Mouse (Mus musculus): Measurements from ENCODE around the gene Cfap69. TPM values are rescaled to one million over a fixed set of nuclear protein-coding genes. Genes with fewer than 3 reads are reported as not detected.
A peak's percentile ranks its signal among the peaks of the same experiment; 100 is the strongest.

Cfap69 gene
- total and polyA plus RNA-seq, 2 experiments, result 0.05 to 1.0 TPM

- Histone ChIP-seq H3K4me3 (ENCODE audit: insufficient read depth, low read depth, low read length) (no peak overlapping the region), H3K27ac (replicated peaks; ENCODE audit: insufficient read depth, low read depth, low read length) (no peak overlapping the region), H3K27me3 (ENCODE audit: control insufficient read depth, insufficient read depth, low read length) (no peaks in the 10 kb centered on the region), H3K9ac (ENCODE audit: low read depth, low read length) (no peak overlapping the region), H3K4me1 (ENCODE audit: control insufficient read depth, insufficient read depth, low read length) (no peaks in the 10 kb centered on the region), H3K36me3 (ENCODE audit: control insufficient read depth, insufficient read depth, low read length) (peaks cover 2% of the 10 kb centered on the region), H3K79me2 (ENCODE audit: control insufficient read depth, insufficient read depth, low read length) (no peaks in the 10 kb centered on the region)
- WGBS, result 90% methylated on average over 3 of the region's 3 CpGs
- TF ChIP-seq CTCF (IDR thresholded peaks at IDR 0.05; ENCODE audit: low read depth, low read length), result no peak
- TF ChIP-seq POLR2A (IDR thresholded peaks at IDR 0.05; ENCODE audit: extremely low read depth, insufficient read depth, low read length), result no peak
- no peak for DNase-seq (ENCODE audit: extremely low read depth, low read depth, low spot score)
These were observed 12.0 kb upstream of the Cfap69 start for GRCm38 (mm10) chr5:5676082-5676481.

GRCm38 (mm10) chr5:5668920-5669319 lies 4.9 kb upstream of the Cfap69 start:
- 79% methylated on average over 7 of the region's 7 CpGs for WGBS
- no peak overlapping the region for H3K9ac ChIP-seq (ENCODE audit: low read depth, low read length)
- no peak overlapping the region for H3K27ac ChIP-seq (replicated peaks; ENCODE audit: insufficient read depth, low read depth, low read length)
- H3K79me2 ChIP-seq (ENCODE audit: control insufficient read depth, insufficient read depth, low read length), result no peaks in the 10 kb centered on the region
- H3K36me3 ChIP-seq (ENCODE audit: control insufficient read depth, insufficient read depth, low read length), result no peaks in the 10 kb centered on the region; the same call in 1 of the 2 replicates
- DNase-seq (ENCODE audit: extremely low read depth, low read depth, low spot score), result no peak
- H3K4me1 ChIP-seq (ENCODE audit: control insufficient read depth, insufficient read depth, low read length), result peaks cover under 1% of the 10 kb centered on the region
- no peak overlapping the region for H3K4me3 ChIP-seq (ENCODE audit: insufficient read depth, low read depth, low read length)
- H3K27me3 ChIP-seq (ENCODE audit: control insufficient read depth, insufficient read depth, low read length), result peaks cover under 1% of the 10 kb centered on the region
- TF ChIP-seq CTCF (IDR thresholded peaks at IDR 0.05; ENCODE audit: low read depth, low read length) (no peak), POLR2A (IDR thresholded peaks at IDR 0.05; ENCODE audit: extremely low read depth, insufficient read depth, low read length) (no peak)

GRCm38 (mm10) chr5:5664371-5664926 lies 410 bp upstream of the Cfap69 start:
- Histone ChIP-seq H3K9ac (ENCODE audit: low read depth, low read length) (no peak overlapping the region), H3K36me3 (ENCODE audit: control insufficient read depth, insufficient read depth, low read length) (no peaks in the 10 kb centered on the region), H3K27me3 (ENCODE audit: control insufficient read depth, insufficient read depth, low read length) (peaks cover 4% of the 10 kb centered on the region), H3K4me1 (ENCODE audit: control insufficient read depth, insufficient read depth, low read length) (peaks cover 4% of the 10 kb centered on the region), H3K79me2 (ENCODE audit: control insufficient read depth, insufficient read depth, low read length) (no peaks in the 10 kb centered on the region), H3K27ac (replicated peaks; ENCODE audit: insufficient read depth, low read depth, low read length) (no peak overlapping the region), H3K4me3 (ENCODE audit: insufficient read depth, low read depth, low read length) (peak overlapping the region; percentile 69; the same call in 1 of the 2 replicates)
- DNase-seq (ENCODE audit: extremely low read depth, low read depth, low spot score), result no peak
- WGBS, result 75% methylated on average over 6 of the region's 6 CpGs
- no peak for TF ChIP-seq CTCF (IDR thresholded peaks at IDR 0.05; ENCODE audit: low read depth, low read length)
- TF ChIP-seq POLR2A (IDR thresholded peaks at IDR 0.05; ENCODE audit: extremely low read depth, insufficient read depth, low read length), result no peak

GRCm38 (mm10) chr5:5663057-5663456 lies 982 bp downstream of the Cfap69 start:
- DNase-seq (ENCODE audit: extremely low read depth, low read depth, low spot score), result no peak
- H3K4me1 ChIP-seq (ENCODE audit: control insufficient read depth, insufficient read depth, low read length), result peaks cover 4% of the 10 kb centered on the region
- no peak overlapping the region for H3K27ac ChIP-seq (replicated peaks; ENCODE audit: insufficient read depth, low read depth, low read length)

GRCm38 (mm10) chr5:5658680-5659079 lies 5.4 kb downstream of the Cfap69 start:
- 60% methylated on average over 2 of the region's 2 CpGs for WGBS
- Histone ChIP-seq H3K9ac (ENCODE audit: low read depth, low read length) (no peak overlapping the region), H3K4me3 (ENCODE audit: insufficient read depth, low read depth, low read length) (no peak overlapping the region), H3K36me3 (ENCODE audit: control insufficient read depth, insufficient read depth, low read length) (no peaks in the 10 kb centered on the region), H3K79me2 (ENCODE audit: control insufficient read depth, insufficient read depth, low read length) (no peaks in the 10 kb centered on the region), H3K4me1 (ENCODE audit: control insufficient read depth, insufficient read depth, low read length) (0 out of 2 replicates have a peak, but pooled peaks cover 1% of the 10 kb centered on the region), H3K27ac (replicated peaks; ENCODE audit: insufficient read depth, low read depth, low read length) (no peak overlapping the region), H3K27me3 (ENCODE audit: control insufficient read depth, insufficient read depth, low read length) (peaks cover under 1% of the 10 kb centered on the region)
- TF ChIP-seq CTCF (IDR thresholded peaks at IDR 0.05; ENCODE audit: low read depth, low read length) (no peak), POLR2A (IDR thresholded peaks at IDR 0.05; ENCODE audit: extremely low read depth, insufficient read depth, low read length) (no peak)
- no peak for DNase-seq (ENCODE audit: extremely low read depth, low read depth, low spot score)

More at GRCm38 (mm10) chr5:5663057-5663456, 982 bp downstream of the Cfap69 start:
- Histone ChIP-seq H3K79me2 (ENCODE audit: control insufficient read depth, insufficient read depth, low read length) (no peaks in the 10 kb centered on the region), H3K9ac (ENCODE audit: low read depth, low read length) (no peak overlapping the region), H3K4me3 (ENCODE audit: insufficient read depth, low read depth, low read length) (no peak overlapping the region), H3K27me3 (ENCODE audit: control insufficient read depth, insufficient read depth, low read length) (peaks cover 4% of the 10 kb centered on the region), H3K36me3 (ENCODE audit: control insufficient read depth, insufficient read depth, low read length) (no peaks in the 10 kb centered on the region)
- TF ChIP-seq CTCF (IDR thresholded peaks at IDR 0.05; ENCODE audit: low read depth, low read length) (no peak), POLR2A (IDR thresholded peaks at IDR 0.05; ENCODE audit: extremely low read depth, insufficient read depth, low read length) (no peak)
- WGBS, result 59% methylated on average over 6 of the region's 6 CpGs

- Histone ChIP-seq H3K9ac (ENCODE audit: low read depth, low read length) (no peak overlapping the region), H3K36me3 (ENCODE audit: control insufficient read depth, insufficient read depth, low read length) (no peaks in the 10 kb centered on the region), H3K27ac (replicated peaks; ENCODE audit: insufficient read depth, low read depth, low read length) (no peak overlapping the region), H3K79me2 (ENCODE audit: control insufficient read depth, insufficient read depth, low read length) (no peaks in the 10 kb centered on the region), H3K4me3 (ENCODE audit: insufficient read depth, low read depth, low read length) (no peak overlapping the region), H3K4me1 (ENCODE audit: control insufficient read depth, insufficient read depth, low read length) (no peaks in the 10 kb centered on the region), H3K27me3 (ENCODE audit: control insufficient read depth, insufficient read depth, low read length) (no peaks in the 10 kb centered on the region; the same call in 1 of the 2 replicates)
- WGBS, result 48% methylated on average over 2 of the region's 2 CpGs
- TF ChIP-seq CTCF (IDR thresholded peaks at IDR 0.05; ENCODE audit: low read depth, low read length) (no peak), POLR2A (IDR thresholded peaks at IDR 0.05; ENCODE audit: extremely low read depth, insufficient read depth, low read length) (no peak)
- peak; percentile 15 for DNase-seq (ENCODE audit: extremely low read depth, low read depth, low spot score)
These were observed 6.1 kb downstream of the Cfap69 start for GRCm38 (mm10) chr5:5657932-5658331.
